Mouse (Mus musculus) 3T3-L1 (cell line): ENCODE results near the gene Fam69a.
"Not testable (repeated sequence)": the region's sequence is repeated elsewhere in the genome, so short reads cannot be mapped to it uniquely, and the experiment has no call there.

Experiments
- DNase-seq: peaks from one replicate; pipeline ENCODE4 v3.0.0-alpha.2; 2015; ENCODE audit warnings: low read depth, low spot score

Gene Fam69a

GRCm38 (mm10) chr5:107982016-107982415, 4.9 kb downstream of the Fam69a start:
- no peak for DNase-seq

GRCm38 (mm10) chr5:107979901-107980300, 7.0 kb downstream of the Fam69a start:
- no peak for DNase-seq

DNA sequence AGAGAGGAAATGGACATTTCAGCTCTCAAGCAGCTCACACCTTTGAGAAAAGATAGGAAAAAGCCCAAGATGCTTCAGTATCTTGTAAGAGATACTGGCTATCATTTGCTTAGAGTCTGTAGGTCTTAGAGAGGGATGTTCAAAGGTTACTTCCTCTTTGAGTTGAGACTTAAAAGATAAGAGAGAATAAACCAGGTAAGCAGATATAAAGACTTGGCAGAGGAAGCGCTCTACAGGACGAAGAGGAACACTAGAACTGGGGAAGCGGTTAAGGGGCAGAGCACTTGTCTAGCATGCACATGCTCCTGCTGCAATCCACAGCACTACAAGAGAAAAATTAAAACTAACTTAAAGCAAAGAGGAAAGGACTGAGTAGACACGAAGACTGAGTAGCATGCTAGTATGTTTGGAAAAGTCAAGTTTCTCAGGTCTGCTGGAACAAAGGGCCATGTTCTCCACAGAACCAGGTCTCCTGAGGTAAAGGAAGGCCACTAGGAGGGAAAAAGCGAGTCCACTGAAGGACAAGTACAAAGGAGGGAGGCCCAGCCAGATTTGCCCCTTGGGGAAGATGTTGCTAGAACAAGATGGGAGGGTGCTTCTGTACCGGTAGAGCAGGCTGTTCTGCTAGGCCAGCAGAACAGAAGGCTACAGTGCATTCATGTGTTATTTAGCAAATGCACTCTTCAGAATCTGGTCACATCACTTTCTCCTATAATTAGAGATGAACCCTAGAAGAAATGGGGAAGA, 8.4 kb downstream of the Fam69a start:
- DNase-seq: no peak

GRCm38 (mm10) chr5:107977640-107978288, 9.1 kb downstream of the Fam69a start:
- no peak for DNase-seq

GRCm38 (mm10) chr5:107973310-107973709, 13.6 kb downstream of the Fam69a start:
- DNase-seq: no peak

DNA sequence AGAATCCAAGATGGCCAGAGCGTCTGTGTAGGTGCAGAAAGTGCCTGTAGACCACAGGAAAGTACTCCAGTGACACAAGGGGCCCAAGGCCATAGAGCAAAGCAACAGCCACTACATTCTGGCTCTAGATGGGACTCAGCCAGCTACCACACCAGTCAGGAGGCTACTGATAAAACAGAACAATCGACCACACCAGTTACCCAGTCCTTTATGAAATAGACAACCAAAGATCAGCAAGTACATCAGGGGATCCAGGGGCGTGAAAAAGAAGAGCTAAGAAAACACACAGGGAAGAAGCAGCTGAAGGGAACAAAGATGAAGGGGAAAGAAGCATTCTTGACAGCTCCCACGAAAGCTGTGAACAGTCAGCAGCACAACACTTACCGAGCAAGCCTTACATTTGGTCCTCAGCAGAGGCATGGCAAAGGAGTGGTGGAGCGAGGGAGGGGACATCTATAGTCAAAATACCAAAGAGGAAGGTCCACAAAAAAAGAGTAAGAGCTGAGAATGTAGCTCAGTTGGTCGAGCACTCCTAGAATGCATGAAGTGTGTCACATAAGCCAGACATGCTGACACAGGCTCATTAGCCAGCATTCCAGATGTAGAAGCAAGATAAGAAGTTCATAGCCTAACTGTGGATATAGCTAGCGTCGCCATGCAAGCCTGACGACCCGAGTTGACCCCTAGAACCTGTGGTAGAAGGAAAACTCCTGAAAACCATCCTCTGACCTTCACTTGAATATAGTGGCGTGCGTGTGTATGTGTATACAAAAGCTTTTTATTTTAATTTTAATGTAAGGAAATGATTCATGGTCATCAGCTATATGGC, 14.2 kb downstream of the Fam69a start:
- no peak for DNase-seq

DNA sequence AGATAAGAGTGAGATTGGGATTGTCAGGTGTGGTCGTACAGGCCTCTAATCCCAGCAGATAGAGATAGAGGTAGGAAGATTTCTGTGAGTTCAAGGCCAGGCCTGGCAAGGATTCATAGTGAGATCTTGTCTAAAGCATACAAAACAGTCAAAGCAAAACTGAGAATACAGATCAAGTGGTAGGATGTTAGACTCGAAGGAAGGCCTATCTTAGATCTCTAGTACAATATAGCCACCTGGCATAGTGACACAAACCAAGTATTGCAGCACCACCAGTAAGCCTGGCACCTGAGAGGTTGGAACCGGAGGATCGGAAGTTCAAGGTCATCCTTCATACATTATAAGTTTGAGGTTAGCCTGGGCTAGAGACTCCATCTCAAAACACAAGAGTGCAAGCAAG, 15.8 kb downstream of the Fam69a start:
- DNase-seq: no peak

DNA sequence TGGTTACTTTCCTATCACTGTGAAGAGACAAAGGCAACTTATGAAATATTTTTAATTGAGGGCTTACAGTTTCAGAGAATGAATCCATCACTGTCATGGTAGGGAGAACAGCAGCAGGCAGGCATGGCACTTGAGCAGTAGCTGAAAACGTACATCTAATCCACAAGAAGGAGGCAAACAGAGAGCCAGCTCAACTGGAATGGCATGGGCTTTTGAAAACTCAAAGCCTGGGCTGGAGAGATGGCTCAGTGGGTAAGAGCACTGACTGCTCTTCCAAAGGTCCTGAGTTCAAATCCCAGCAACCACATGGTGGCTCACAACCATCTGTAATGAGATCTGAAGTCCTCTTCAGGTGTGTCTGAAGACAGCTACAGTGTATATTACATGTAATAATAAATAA, 17.1 kb downstream of the Fam69a start:
- DNase-seq: not testable (repeated sequence)

DNA sequence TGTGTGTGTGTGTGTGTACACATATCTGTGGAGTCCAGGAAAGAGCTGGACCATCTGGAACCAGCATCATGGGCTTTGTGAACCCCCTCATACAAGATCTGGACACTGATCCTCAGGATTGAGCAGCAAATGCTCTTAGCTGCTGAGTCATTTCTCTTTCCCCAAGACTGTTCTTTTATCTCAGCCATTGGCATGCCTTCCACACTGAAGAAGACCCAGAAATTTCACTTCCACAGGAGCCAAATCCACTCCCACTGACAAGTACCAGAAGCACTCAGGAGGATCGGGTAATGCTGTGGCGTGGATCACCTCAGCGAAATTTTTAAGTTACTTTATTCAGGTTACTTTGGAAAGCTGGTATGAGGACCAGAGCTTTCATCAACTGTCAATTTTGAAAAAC, 18.8 kb downstream of the Fam69a start:
- DNase-seq: no peak

DNA sequence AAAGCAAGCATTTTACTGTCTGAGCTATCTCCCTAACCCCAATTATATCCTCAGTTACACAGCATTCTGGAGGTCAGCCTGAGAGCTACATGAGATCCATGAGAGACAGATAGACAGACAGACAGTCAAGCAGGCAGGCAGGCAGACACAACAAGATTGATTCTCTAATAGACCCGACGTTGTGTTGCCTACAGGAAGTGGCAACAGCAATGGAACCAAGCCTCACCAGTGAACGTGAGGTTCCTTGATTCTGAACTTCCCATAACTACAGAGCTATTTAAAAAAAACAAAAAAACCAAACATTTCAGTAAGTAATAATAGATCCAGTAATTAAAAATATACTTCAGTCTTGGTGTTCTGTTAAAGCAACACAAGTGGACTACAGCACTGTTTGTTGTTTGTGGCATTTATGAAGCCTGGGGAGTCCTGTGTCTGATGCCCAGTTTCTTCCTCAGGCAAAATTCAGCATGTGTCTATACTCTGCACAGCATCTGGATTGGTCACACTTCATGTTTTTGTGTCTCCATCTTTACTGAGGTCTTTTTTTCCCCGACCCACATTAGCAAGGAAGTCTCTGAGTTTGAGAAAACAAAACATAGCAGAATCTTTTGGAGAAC, 19.9 kb downstream of the Fam69a start:
- no peak for DNase-seq

DNA sequence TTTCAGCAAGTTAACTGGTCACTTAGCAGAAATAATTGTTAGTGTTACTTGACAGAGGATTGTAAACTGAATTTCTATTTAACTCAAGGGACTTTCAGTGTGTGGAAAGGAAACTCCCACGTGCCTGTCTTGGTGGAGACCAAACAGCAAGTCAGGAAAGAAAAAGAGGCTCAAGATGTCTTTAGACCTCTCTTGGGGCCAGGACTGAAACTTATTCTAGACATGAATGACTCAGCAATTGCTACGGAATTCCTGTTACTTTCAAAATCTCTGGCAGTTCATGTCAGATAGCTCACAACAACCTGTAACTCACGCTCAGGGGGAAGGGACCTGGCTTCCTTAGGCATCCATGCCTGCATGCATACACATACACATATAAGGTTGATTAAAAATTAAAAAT, 20.7 kb downstream of the Fam69a start:
- DNase-seq: peak; percentile 76

- DNase-seq: no peak
Observed at GRCm38 (mm10) chr5:107965355-107965991, 21.4 kb downstream of the Fam69a start.

- no peak for DNase-seq
Observed at GRCm38 (mm10) chr5:107964031-107964758, 22.7 kb downstream of the Fam69a start.

DNA sequence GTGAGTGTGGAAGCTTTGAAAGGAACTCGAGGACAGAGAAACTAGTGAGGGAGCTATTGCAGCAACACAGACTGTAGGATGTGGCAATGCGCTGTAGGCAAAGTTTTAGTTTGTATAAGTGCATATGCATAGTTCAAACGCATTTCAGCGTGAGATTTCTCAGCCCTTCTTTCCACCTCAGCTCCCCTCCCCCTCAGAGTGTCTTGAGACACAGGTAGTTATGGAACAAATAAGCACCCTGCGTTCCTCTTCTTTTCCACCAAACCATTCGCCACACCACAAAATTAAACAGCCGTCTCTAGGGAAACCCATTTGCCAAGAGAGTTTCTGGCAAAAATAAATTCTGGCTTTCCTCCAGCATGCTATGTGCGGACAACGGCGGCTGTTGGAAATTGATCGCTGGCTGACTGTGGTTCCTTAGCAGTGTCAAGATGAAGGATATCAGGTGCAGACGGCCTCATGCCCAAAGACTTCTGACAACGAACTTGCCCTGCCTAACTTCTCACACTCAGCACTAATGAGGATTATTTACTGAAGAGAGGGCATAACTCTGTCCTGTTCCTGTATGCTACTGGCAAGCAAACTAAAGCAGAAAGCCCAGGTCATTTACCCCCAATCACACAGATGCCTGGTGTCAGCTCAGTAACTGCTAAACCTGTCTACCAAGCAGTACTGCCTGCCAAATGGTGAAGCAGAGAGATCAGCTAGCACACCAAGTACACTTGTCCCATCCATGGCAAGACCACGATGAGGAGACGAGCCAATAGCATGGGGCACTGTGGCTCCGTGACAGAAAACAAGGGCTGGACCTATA, 25.2 kb downstream of the Fam69a start:
- no peak for DNase-seq

DNA sequence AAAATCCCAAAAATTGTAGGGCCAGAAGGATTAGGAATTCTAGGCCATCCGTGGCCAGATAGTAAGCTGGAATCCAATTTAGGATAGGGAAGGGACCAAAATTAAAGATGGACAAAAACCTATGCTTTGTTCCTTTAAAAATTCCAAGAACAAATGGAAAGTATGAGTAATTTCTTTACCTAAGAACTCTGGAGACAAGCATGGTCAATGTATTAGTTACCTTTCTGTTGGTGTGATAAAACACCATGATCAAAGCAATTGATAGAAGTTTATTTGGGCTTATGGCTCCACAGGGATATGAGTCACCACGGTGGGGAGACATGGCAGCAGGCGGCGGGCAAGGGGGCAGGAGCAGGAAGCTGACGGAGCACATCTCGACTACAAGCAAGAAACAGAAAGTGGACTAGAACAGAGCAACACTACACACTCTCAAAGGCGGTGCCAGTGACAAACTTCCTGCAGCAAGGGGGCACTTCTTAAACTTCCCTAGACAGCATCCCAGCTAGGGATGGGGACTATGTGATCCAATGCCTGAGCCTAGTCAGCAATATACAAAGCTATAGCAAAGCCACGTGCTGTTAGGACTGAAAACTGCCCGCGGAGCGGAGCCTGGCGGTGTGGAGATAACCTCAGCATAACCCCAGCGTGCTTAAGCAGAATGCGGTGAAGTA, 26.2 kb downstream of the Fam69a start:
- no peak for DNase-seq

DNA sequence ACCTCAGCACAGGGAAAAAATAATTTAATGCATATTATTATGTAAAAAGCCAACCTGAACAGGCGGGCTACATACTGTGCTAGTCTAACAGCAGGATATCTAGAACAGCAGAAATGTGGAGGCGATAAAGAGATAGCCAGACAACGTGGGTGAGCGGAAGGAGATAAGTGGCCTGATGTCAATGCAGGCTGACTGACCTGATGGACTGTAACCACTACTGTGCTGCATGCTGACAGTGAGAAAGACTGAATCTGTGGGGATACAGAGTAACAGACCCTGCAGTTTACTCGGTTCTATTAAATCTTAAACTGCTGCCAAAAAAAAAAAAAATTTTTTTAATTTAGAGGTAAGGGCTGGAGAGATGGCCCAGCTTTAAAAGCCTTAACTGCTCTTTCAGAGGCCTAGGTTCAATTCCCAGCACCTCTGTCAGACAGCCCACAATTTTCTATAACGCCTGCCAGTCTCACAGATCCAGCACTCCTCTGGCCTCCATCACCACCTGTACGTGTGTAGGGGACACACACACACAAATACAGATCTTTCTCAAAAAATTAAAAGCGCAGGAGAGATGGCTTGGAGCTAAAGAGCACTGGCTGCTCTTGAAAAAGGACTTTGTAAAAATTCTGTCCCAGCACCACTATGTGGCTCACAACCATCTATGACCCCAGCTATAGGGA, 27.1 kb downstream of the Fam69a start:
- DNase-seq: no peak

GRCm38 (mm10) chr5:107950643-107951042, 36.2 kb downstream of the Fam69a start:
- no peak for DNase-seq

DNA sequence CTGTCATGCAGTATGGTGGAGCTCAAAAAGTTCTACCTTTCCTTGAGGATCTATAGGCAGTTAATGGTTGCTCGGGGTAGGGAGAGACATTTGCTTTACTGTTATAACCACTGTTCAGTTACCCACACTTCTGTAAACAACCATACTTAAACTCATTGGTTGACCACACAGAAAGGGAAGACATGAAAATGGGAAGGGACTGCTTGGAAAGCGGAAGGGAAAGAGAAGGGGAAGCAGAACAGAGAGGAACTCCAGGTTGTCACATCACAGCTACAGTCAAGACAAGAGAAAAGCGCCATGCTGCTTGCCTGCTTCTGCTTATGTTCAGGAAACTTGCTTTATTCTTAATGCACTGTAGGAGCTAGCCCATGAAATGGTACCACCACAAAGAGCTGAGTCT, 37.3 kb downstream of the Fam69a start:
- no peak for DNase-seq

DNA sequence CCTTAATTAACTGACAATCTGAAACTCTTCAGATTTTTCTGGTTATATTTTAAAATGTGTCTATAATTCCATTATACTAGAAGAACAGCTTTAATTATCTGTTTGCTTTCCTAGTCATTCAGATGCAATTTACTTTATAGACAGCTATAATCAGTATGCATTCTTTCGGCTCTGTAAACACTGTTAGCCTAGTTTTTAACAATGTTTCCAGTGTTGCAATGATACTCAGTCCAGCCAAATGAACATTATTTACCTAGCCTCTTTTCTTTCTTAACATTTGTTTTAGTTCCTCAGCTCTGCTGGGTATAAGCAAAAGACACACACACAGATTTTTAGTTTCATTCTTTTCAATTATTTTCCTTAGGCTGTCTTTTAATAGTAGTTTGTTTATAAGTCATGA, 38.0 kb downstream of the Fam69a start:
- no peak for DNase-seq
